Mouse (Mus musculus) liver, embryonic 14.5 days (tissue): ENCODE data around the gene Olfr1500.

Experiments
- CTCF ChIP-seq: IDR thresholded peaks from 2 replicates; pipeline ENCODE4 v1.5.1; 2016; ENCODE audit warnings: antibody characterized with exemption, low read depth, control low read depth
- EP300 ChIP-seq: IDR thresholded peaks from 2 replicates; pipeline ENCODE4 v1.6.1; 2016; ENCODE audit warnings: antibody characterized with exemption, low read depth

GRCm38 (mm10) chr19:13828447-13828846, 1.8 kb downstream of the Olfr1500 start:
- TF ChIP-seq CTCF = no peak
- TF ChIP-seq EP300 = no peak
